Mouse (Mus musculus) kidney, postnatal 4 days (tissue): Measurements from ENCODE around the gene Milr1.

Experiments used
- DNase-seq, 2 experiments: peaks; one replicate each; pipeline ENCODE4 v3.0.0; 2021; ENCODE audit warnings: mixed read lengths in 2 of 2

Gene Milr1

GRCm38 (mm10) chr11:106814601-106815320, 63.7 kb downstream of the Milr1 start:
- DNase-seq: peak; percentile 20 to 51

- no peak for DNase-seq
These were observed 64.3 kb downstream of the Milr1 start for GRCm38 (mm10) chr11:106815331-106815730.

- no peak for DNase-seq
These were observed 64.7 kb downstream of the Milr1 start for GRCm38 (mm10) chr11:106815761-106816160.

GRCm38 (mm10) chr11:106816316-106816715, 65.3 kb downstream of the Milr1 start:
- DNase-seq: peak; percentile 17 to 40

GRCm38 (mm10) chr11:106817156-106817555, 66.1 kb downstream of the Milr1 start:
- DNase-seq: no peak

- no peak for DNase-seq
These were observed 66.8 kb downstream of the Milr1 start for GRCm38 (mm10) chr11:106817808-106818207.

GRCm38 (mm10) chr11:106818341-106818740, 67.3 kb downstream of the Milr1 start:
- peak in 1 of 2 experiments; percentile 39 for DNase-seq
